In the genomic region with DNA sequence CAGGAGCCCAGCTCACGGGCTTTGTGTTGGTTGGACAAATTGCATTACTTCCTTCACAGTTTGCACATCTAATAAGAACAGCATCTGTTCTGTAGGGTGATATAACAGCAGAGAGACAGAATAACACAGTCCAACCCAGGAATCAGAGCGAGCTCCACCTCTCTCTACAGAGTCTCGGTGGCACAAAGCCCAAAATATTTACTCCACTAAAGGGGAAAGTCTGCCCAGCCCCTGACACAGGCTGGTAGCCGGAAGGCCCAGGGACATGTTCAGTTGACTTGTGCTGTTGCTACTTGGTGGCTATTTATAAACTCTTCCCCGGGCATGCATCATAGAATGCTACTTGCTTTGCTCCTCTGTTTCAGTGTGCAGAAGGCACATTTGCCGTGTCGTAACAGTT, we compare ENCODE assay signal across 12 mouse cellular contexts. TPM values are rescaled to one million over a fixed set of nuclear protein-coding genes. Genes with fewer than 3 reads are reported as not detected.
DNase-seq lines count a peak whose midpoint lies in the region; ATAC-seq lines count a peak whose summit lies in the region.
"Had no signal": no experiment of that assay in that cellular context is flagged by ENCODE, and none has a peak within 500 bp of the region (broad histone marks: within the 10 kb centered on the region; RNA-seq: fewer than 3 reads in every experiment).

No protein-coding gene starts in this region.

- DNase-seq in heart, adult 18-20 months: peak; percentile 56 to 66
- DNase-seq in heart, postnatal 14 days: no peak
- peak; percentile 50 for DNase-seq in lung, postnatal 36 days
- DNase-seq in lung, postnatal 10 days: no peak
- DNase-seq in retina, embryonic 14.5 days (ENCODE audit: low spot score): no peak
- no peak for DNase-seq in left cerebral cortex, adult 11 months (ENCODE audit: low spot score)
- DNase-seq: cerebellum, adult 8-10 months; right cerebral cortex, postnatal 14 days had no signal

- no peaks in the 10 kb centered on the region for H3K27me3 ChIP-seq in heart, embryonic 15.5 days
- H3K27me3 ChIP-seq in stomach, embryonic 15.5 days (replicated peaks): no peaks in the 10 kb centered on the region
- H3K27me3 ChIP-seq: midbrain, embryonic 15.5 days; neural tube, embryonic 13.5 days had no signal

- no peak overlapping the region for H3K4me2 ChIP-seq in heart, embryonic 15.5 days
- H3K4me2 ChIP-seq in stomach, embryonic 15.5 days: no peak overlapping the region
- H3K4me2 ChIP-seq: midbrain, embryonic 15.5 days; neural tube, embryonic 13.5 days had no signal

- intact Hi-C loops in heart, postnatal 14 days (cut with DNase I): no loop called here

- WGBS in heart, embryonic 15.5 days: 27% methylated on average over 7 of the region's 7 CpGs
- 60% methylated on average over 7 of the region's 7 CpGs for WGBS in stomach, embryonic 15.5 days

- ATAC-seq in heart, embryonic 15.5 days (replicated peaks; ENCODE audit: insufficient number of reproducible peaks, insufficient read depth, low FRiP score, low read depth): no peak
- no peak for ATAC-seq in stomach, embryonic 15.5 days (ENCODE audit: insufficient read depth, low FRiP score, low read depth)
- ATAC-seq: midbrain, embryonic 15.5 days had no signal

- H3K9ac ChIP-seq in heart, embryonic 15.5 days: no peak overlapping the region
- no peak overlapping the region for H3K9ac ChIP-seq in stomach, embryonic 15.5 days
- H3K9ac ChIP-seq: midbrain, embryonic 15.5 days; neural tube, embryonic 13.5 days had no signal

- peaks cover 54% of the 10 kb centered on the region for H3K4me1 ChIP-seq in heart, embryonic 15.5 days (replicated peaks)
- peaks cover 34% of the 10 kb centered on the region for H3K4me1 ChIP-seq in stomach, embryonic 15.5 days
- H3K4me1 ChIP-seq: neural tube, embryonic 13.5 days had no signal

- no peaks in the 10 kb centered on the region for H3K36me3 ChIP-seq in heart, embryonic 15.5 days
- no peaks in the 10 kb centered on the region for H3K36me3 ChIP-seq in stomach, embryonic 15.5 days
- H3K36me3 ChIP-seq: midbrain, embryonic 15.5 days; neural tube, embryonic 13.5 days had no signal

- H3K27ac ChIP-seq in heart, embryonic 15.5 days: peak overlapping the region; percentile 83
- peak overlapping the region; percentile 23; the same call in 1 of the 2 replicates for H3K27ac ChIP-seq in stomach, embryonic 15.5 days
- H3K27ac ChIP-seq: midbrain, embryonic 15.5 days; neural tube, embryonic 13.5 days had no signal

- no peaks in the 10 kb centered on the region for H3K9me3 ChIP-seq in heart, embryonic 15.5 days (replicated peaks)
- H3K9me3 ChIP-seq in stomach, embryonic 15.5 days: no peaks in the 10 kb centered on the region
- H3K9me3 ChIP-seq: midbrain, embryonic 15.5 days; neural tube, embryonic 13.5 days had no signal

- no peak overlapping the region for H3K4me3 ChIP-seq in heart, embryonic 15.5 days
- no peak overlapping the region for H3K4me3 ChIP-seq in stomach, embryonic 15.5 days (replicated peaks)
- H3K4me3 ChIP-seq: midbrain, embryonic 15.5 days; neural tube, embryonic 13.5 days had no signal

RNA-seq across cellular contexts. Expression of a gene that starts 48.3 kb away (rescaled TPM):
- total RNA-seq in heart, adult 18-20 months (2021): 10 to 100 TPM; 50.4 to 56.6 TPM
- 10 to 100 TPM; 51.1 to 59.5 TPM for total RNA-seq in heart, postnatal 14 days (2021)
- 75.0 and 92.0 TPM in 2 replicates for polyA plus RNA-seq in heart, embryonic 15.5 days (2015; fragmentation: Nextera tagmentation; extraction: Ambion mirVana)
- polyA plus RNA-seq in stomach, embryonic 15.5 days (2015; fragmentation: Nextera tagmentation; extraction: Ambion mirVana): 106 and 113 TPM in 2 replicates

RNA-seq across cellular contexts. Expression of a gene that starts 49.0 kb away (rescaled TPM):
- total RNA-seq in heart, adult 18-20 months (2021): 10 to 100 TPM; 50.3 to 57.1 TPM
- 10 to 100 TPM; 91.2 to 99.6 TPM for total RNA-seq in heart, postnatal 14 days (2021)
- 30.8 and 38.1 TPM in 2 replicates for polyA plus RNA-seq in heart, embryonic 15.5 days (2015; fragmentation: Nextera tagmentation; extraction: Ambion mirVana)
- 15.8 and 19.3 TPM in 2 replicates for polyA plus RNA-seq in stomach, embryonic 15.5 days (2015; fragmentation: Nextera tagmentation; extraction: Ambion mirVana)

Comparison
In these comparisons a context has a peak if more than half of its experiments do, and no peak if none do; other contexts are left out.
1. DNase-seq: peak in heart, adult 18-20 months (2 of 2) and lung, postnatal 36 days (single experiment); none in heart, postnatal 14 days (0 of 2), lung, postnatal 10 days (single experiment), retina, embryonic 14.5 days (single experiment) and left cerebral cortex, adult 11 months (single experiment).